Mouse (Mus musculus) MEL (cell line): ENCODE results near the gene Dcps. TPM values are rescaled to one million over a fixed set of nuclear protein-coding genes. Genes with fewer than 3 reads are reported as not detected.
A peak's percentile ranks its signal among the peaks of the same experiment; 100 is the strongest.

Source experiments
- DNase-seq: peaks from one replicate; pipeline ENCODE4 v3.0.0; 2011; ENCODE audit warnings: low read depth, low spot score
- H3K27ac ChIP-seq: 2 replicates; pipeline ENCODE4 v1.5.1; 2012; ENCODE audit warnings: low read depth, mild to moderate bottlenecking, control low read depth, low read length, moderate library complexity; ENCODE audit not compliant: control insufficient read depth
- H3K27me3 ChIP-seq, 2 experiments: fragments of 150-350 bp in 1 of 2; sonication (generic) in 1 of 2; 2 replicates each; pipeline ENCODE4 v1.6.1; 2012; ENCODE audit warnings: low read length in 2 of 2, mild to moderate bottlenecking in 2 of 2, improper control_type of control experiment in 1 of 2, moderate library complexity in 1 of 2; ENCODE audit not compliant: insufficient read depth in 2 of 2, control insufficient read depth in 1 of 2
- H3K36me3 ChIP-seq, 2 experiments: 2 replicates each; pipeline ENCODE4 v1.6.1; 2012 to 2014; ENCODE audit warnings: low read length in 2 of 2, improper control_type of control experiment in 1 of 2, inconsistent platforms in 1 of 2, mild to moderate bottlenecking in 1 of 2; ENCODE audit not compliant: insufficient read depth in 2 of 2, control insufficient read depth in 1 of 2
- H3K4me1 ChIP-seq, 2 experiments: fragments of 150-350 bp in 1 of 2; sonication (generic) in 1 of 2; 2 replicates each; pipeline ENCODE4 v1.6.1; 2012; ENCODE audit warnings: low read length in 2 of 2, improper control_type of control experiment in 1 of 2, mild to moderate bottlenecking in 1 of 2; ENCODE audit not compliant: insufficient read depth in 2 of 2, control insufficient read depth in 1 of 2
- H3K4me3 ChIP-seq, 2 experiments: fragments of 150-350 bp in 1 of 2; sonication (generic) in 1 of 2; 2 replicates each; pipeline ENCODE4 v1.5.1; 2012; ENCODE audit warnings: low read depth in 2 of 2, low read length in 2 of 2, mild to moderate bottlenecking in 2 of 2, moderate library complexity in 2 of 2, control low read depth in 1 of 2, improper control_type of control experiment in 1 of 2; ENCODE audit not compliant: control insufficient read depth in 1 of 2, insufficient read depth in 1 of 2
- H3K79me2 ChIP-seq: 2 replicates; pipeline ENCODE4 v1.6.1; 2012; ENCODE audit warnings: mild to moderate bottlenecking, low read length, moderate library complexity; ENCODE audit not compliant: control insufficient read depth, poor library complexity, insufficient read depth
- H3K9ac ChIP-seq: 2 replicates; pipeline ENCODE4 v1.6.1; 2012; ENCODE audit warnings: low read depth, mild to moderate bottlenecking, control low read depth, low read length, moderate library complexity; ENCODE audit not compliant: control insufficient read depth, poor library complexity, severe bottlenecking
- H3K9me3 ChIP-seq: fragments of 150-350 bp; sonication (generic); replicated peaks from 2 replicates; pipeline ENCODE4 v1.6.1; 2012; ENCODE audit warnings: mild to moderate bottlenecking, low read length, improper control_type of control experiment, moderate library complexity; ENCODE audit not compliant: insufficient read depth
- BHLHE40 ChIP-seq: IDR thresholded peaks from 2 replicates; pipeline ENCODE4 v1.6.1; 2012; ENCODE audit warnings: low read depth, mild to moderate bottlenecking, inconsistent platforms, low read length, improper control_type of control experiment, borderline replicate concordance
- CTCF ChIP-seq, 3 experiments: IDR thresholded peaks in 2 of 3; conservative IDR thresholded peaks in 1 of 3; 2 replicates each; pipeline ENCODE4 v1.5.1; 2011 to 2012; ENCODE audit warnings: low read length in 3 of 3, low read depth in 2 of 3, mild to moderate bottlenecking in 2 of 3, improper control_type of control experiment in 1 of 3, inconsistent platforms in 1 of 3, mixed read lengths in 1 of 3, moderate library complexity in 1 of 3; ENCODE audit not compliant: control insufficient read depth in 1 of 3, insufficient read depth in 1 of 3, poor library complexity in 1 of 3, severe bottlenecking in 1 of 3
- E2F4 ChIP-seq: IDR thresholded peaks from 2 replicates; pipeline ENCODE4 v1.6.1; 2011; ENCODE audit warnings: low read depth, low read length, improper control_type of control experiment, borderline replicate concordance
- ELF1 ChIP-seq: IDR thresholded peaks from 2 replicates; pipeline ENCODE4 v1.6.1; 2014; ENCODE audit warnings: low read depth, mild to moderate bottlenecking, inconsistent platforms, low read length, improper control_type of control experiment, moderate library complexity
- EP300 ChIP-seq, 2 experiments: IDR thresholded peaks; 2 replicates each; pipeline ENCODE4 v1.6.1; 2011; ENCODE audit warnings: improper control_type of control experiment in 2 of 2, low read length in 2 of 2, low read depth in 1 of 2, mild to moderate bottlenecking in 1 of 2
- GABPA ChIP-seq: IDR thresholded peaks from 2 replicates; pipeline ENCODE4 v1.6.1; 2012; ENCODE audit warnings: low read depth, mild to moderate bottlenecking, inconsistent platforms, low read length, improper control_type of control experiment, moderate library complexity
- GATA1 ChIP-seq: IDR thresholded peaks from 2 replicates; pipeline ENCODE4 v1.6.1; 2011; ENCODE audit warnings: low read depth, low read length, improper control_type of control experiment
- HCFC1 ChIP-seq: IDR thresholded peaks from 2 replicates; pipeline ENCODE4 v1.6.1; 2012; ENCODE audit warnings: low read depth, mild to moderate bottlenecking, inconsistent platforms, low read length, improper control_type of control experiment, moderate library complexity
- MAFK ChIP-seq: IDR thresholded peaks from 2 replicates; pipeline ENCODE4 v1.6.1; 2011; ENCODE audit warnings: low read depth, mild to moderate bottlenecking, low read length, improper control_type of control experiment, borderline replicate concordance
- MAX ChIP-seq: IDR thresholded peaks from 2 replicates; pipeline ENCODE4 v1.6.1; 2011; ENCODE audit warnings: low read length, improper control_type of control experiment
- MEF2A ChIP-seq: IDR thresholded peaks from 2 replicates; pipeline ENCODE4 v1.6.1; 2014; ENCODE audit warnings: low read depth, mild to moderate bottlenecking, inconsistent platforms, low read length, improper control_type of control experiment; ENCODE audit not compliant: poor library complexity, insufficient replicate concordance, severe bottlenecking; ENCODE audit errors: extremely low read depth
- MXI1 ChIP-seq: IDR thresholded peaks from 2 replicates; pipeline ENCODE4 v1.6.1; 2011; ENCODE audit warnings: mild to moderate bottlenecking, low read depth, low read length, improper control_type of control experiment
- MYB ChIP-seq: IDR thresholded peaks from 2 replicates; pipeline ENCODE4 v1.6.1; 2011; ENCODE audit warnings: mild to moderate bottlenecking, low read depth, low read length, improper control_type of control experiment
- NELFE ChIP-seq: IDR thresholded peaks from 2 replicates; pipeline ENCODE4 v1.6.1; 2011; ENCODE audit warnings: low read depth, low read length, improper control_type of control experiment
- POLR2A ChIP-seq, 2 experiments: IDR thresholded peaks; 2 replicates each; pipeline ENCODE4 v1.6.1; 2011 to 2012; ENCODE audit warnings: low read length in 2 of 2, mild to moderate bottlenecking in 2 of 2, control low read depth in 1 of 2, improper control_type of control experiment in 1 of 2, low read depth in 1 of 2, moderate library complexity in 1 of 2; ENCODE audit not compliant: control insufficient read depth in 1 of 2, insufficient read depth in 1 of 2, poor library complexity in 1 of 2
- POLR2AphosphoS5 ChIP-seq: IDR thresholded peaks from 2 replicates; pipeline ENCODE4 v1.6.1; 2012; ENCODE audit warnings: low read depth, borderline replicate concordance, mild to moderate bottlenecking, inconsistent platforms, low read length, moderate library complexity, mixed read lengths
- RAD21 ChIP-seq: IDR thresholded peaks from 2 replicates; pipeline ENCODE4 v1.6.1; 2011; ENCODE audit warnings: mild to moderate bottlenecking, low read depth, low read length, improper control_type of control experiment
- RCOR1 ChIP-seq: IDR thresholded peaks from 2 replicates; pipeline ENCODE4 v1.6.1; 2012; ENCODE audit warnings: low read depth, mild to moderate bottlenecking, inconsistent platforms, low read length, improper control_type of control experiment
- SIN3A ChIP-seq: IDR thresholded peaks from 2 replicates; pipeline ENCODE4 v1.6.1; 2012; ENCODE audit warnings: low read length, improper control_type of control experiment, inconsistent platforms
- TAL1 ChIP-seq: IDR thresholded peaks from 2 replicates; pipeline ENCODE4 v1.6.1; 2012; ENCODE audit warnings: mild to moderate bottlenecking, inconsistent platforms, low read length, moderate library complexity, mixed read lengths
- TCF12 ChIP-seq: IDR thresholded peaks from 2 replicates; pipeline ENCODE4 v1.6.1; 2014; ENCODE audit warnings: low read depth, mild to moderate bottlenecking, inconsistent platforms, low read length, improper control_type of control experiment, moderate library complexity
- UBTF ChIP-seq: IDR thresholded peaks from 2 replicates; pipeline ENCODE4 v1.6.1; 2012; ENCODE audit warnings: low read depth, mild to moderate bottlenecking, inconsistent platforms, low read length, improper control_type of control experiment, moderate library complexity, borderline replicate concordance; ENCODE audit not compliant: insufficient read depth
- USF1 ChIP-seq: IDR thresholded peaks from 2 replicates; pipeline ENCODE4 v1.6.1; 2014; ENCODE audit warnings: low read depth, mild to moderate bottlenecking, inconsistent platforms, low read length, improper control_type of control experiment, moderate library complexity
- ZNF384 ChIP-seq: IDR thresholded peaks from 2 replicates; pipeline ENCODE4 v1.6.1; 2012; ENCODE audit warnings: low read depth, mild to moderate bottlenecking, inconsistent platforms, low read length, improper control_type of control experiment
- polyA plus RNA-seq, 2 experiments: library from polyadenylated mRNA; stranded (reverse) in 1 of 2; unstranded in 1 of 2; fragments of >175 nt in 1 of 2; fragments of >200 nt in 1 of 2; gene quantifications; 2 replicates each; pipeline versions ENCODE4 v1.2.1 to v1.2.4; 2012; ENCODE audit warnings: low replicate concordance in 2 of 2, low read depth in 1 of 2; ENCODE audit not compliant: insufficient read length in 2 of 2, insufficient read depth in 1 of 2, missing spikeins in 1 of 2
- total RNA-seq: library from RNA; depleted of rRNA; stranded (reverse); fragments of 300-350 nt; gene quantifications from 2 replicates; pipeline ENCODE4 v1.2.3, GENCODE M21; 2012

Dcps gene
- total and polyA plus RNA-seq, 3 experiments: 54.3 to 115 TPM; not detected in 1

DNA sequence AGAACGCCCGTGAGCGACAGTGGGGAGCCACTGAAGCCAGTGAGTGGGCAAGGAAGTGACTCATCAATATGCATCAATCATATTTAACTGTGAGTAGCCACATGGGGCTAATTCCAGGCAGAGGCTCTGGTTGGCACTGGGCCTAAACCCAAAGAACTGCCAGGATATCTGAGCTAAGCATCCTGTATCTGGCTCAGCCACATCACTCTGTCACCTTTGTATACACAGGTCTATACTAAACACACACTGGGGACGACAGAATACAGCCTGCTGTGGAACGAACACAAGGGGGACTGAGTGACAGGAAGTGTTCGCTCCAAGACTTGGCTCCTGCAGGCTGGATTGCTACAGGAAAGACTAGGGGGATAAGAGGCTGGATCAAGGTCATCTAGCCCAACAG, 40.3 kb downstream of the Dcps start:
- H3K27ac ChIP-seq: no peak overlapping the region

DNA sequence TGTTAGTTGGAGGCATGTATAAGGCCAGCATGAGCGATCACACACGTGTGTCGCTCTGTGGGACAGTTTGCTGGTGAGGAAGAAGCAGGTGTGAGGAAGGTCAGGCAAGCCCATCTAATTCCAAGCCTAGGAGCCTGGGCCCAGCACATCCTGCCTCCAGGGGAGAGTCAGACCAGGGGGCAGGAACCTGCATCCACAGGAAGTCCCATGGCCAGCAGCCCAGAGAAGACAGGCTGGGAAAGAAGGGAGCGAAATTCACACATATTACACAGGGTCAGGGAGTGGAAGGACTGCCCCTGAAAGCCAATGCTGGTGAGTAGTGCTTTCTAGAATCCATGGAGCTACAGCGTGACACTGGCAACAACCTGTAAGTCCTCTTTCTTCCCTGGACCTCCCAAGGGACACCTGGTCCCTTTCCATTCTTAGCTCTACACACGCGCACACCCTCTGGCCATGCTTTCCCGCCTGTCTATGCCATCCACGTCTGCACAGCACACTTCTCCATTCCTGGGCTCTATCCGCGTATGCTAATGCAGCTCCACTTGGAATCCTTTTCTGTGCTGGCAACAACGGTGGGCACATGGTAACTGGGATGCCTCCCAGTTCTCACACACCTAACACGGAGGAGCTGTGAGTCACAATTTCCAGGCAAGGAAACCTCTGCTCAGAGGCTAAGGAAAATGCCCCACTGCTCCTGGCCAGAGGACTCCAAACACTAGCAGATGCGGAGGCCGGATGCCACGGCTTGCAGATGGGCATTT, 44.0 kb downstream of the Dcps start:
- Histone ChIP-seq H3K27ac (no peak overlapping the region), H3K9ac (no peak overlapping the region), H3K36me3 (0 out of 4 replicates have a peak, but pooled peaks cover 0 to 3% of the 10 kb centered on the region in 2 experiments)

More for the DNA sequence above, 40.3 kb downstream of the Dcps start:
- H3K9me3 ChIP-seq: no peaks in the 10 kb centered on the region
- no peak for TF ChIP-seq MYB
- no peak for TF ChIP-seq EP300 (IDR thresholded peaks at IDR 0.05; ENCODE audit: low read depth in 1 of 2, low read length in 2 of 2)
- no peak for TF ChIP-seq TAL1
- no peak for TF ChIP-seq MAX
- no peak for TF ChIP-seq ELF1
- no peak for TF ChIP-seq RCOR1
- no peak for TF ChIP-seq NELFE
- TF ChIP-seq GATA1: no peak
- no peak for TF ChIP-seq UBTF
- no peak for TF ChIP-seq SIN3A
- no peak for TF ChIP-seq USF1
- no peak for TF ChIP-seq ZNF384
- no peak for TF ChIP-seq POLR2AphosphoS5
- TF ChIP-seq TCF12: no peak
- TF ChIP-seq MAFK: no peak
- TF ChIP-seq HCFC1: no peak
- DNase-seq: peak; percentile 12
- H3K36me3 ChIP-seq: no peaks in the 10 kb centered on the region; a peak in 1 of 4 replicates
- H3K4me3 ChIP-seq: no peak overlapping the region
- H3K79me2 ChIP-seq: no peaks in the 10 kb centered on the region
- H3K27me3 ChIP-seq: no peaks in the 10 kb centered on the region
- no peaks in the 10 kb centered on the region for H3K4me1 ChIP-seq
- no peak overlapping the region for H3K9ac ChIP-seq

More for the DNA sequence above, 44.0 kb downstream of the Dcps start:
- Histone ChIP-seq H3K4me3 (no peak overlapping the region), H3K27me3 (no peaks in the 10 kb centered on the region), H3K9me3 (no peaks in the 10 kb centered on the region), H3K79me2 (no peaks in the 10 kb centered on the region), H3K4me1 (no peaks in the 10 kb centered on the region)
- DNase-seq: no peak
- TF ChIP-seq MXI1 (no peak), TCF12 (no peak), CTCF (IDR thresholded peaks at IDR 0.05 in 2 of 3, conservative IDR thresholded peaks at IDR 0.05 in 1 of 3; ENCODE audit: control insufficient read depth in 1 of 3, insufficient read depth in 1 of 3, low read depth in 2 of 3, low read length in 3 of 3, poor library complexity in 1 of 3, severe bottlenecking in 1 of 3) (no peak), ZNF384 (no peak), ELF1 (no peak), RAD21 (no peak), HCFC1 (no peak), MEF2A (no peak), GABPA (no peak), BHLHE40 (no peak), POLR2A (IDR thresholded peaks at IDR 0.05; ENCODE audit: control insufficient read depth in 1 of 2, insufficient read depth in 1 of 2, low read depth in 1 of 2, low read length in 2 of 2, poor library complexity in 1 of 2) (no peak), E2F4 (no peak), TAL1 (no peak)
